Mouse (Mus musculus): Measurements from ENCODE around the gene Mucl3. TPM values are rescaled to one million over a fixed set of nuclear protein-coding genes. Genes with fewer than 3 reads are reported as not detected.

Gene Mucl3
- polyA plus RNA-seq, 1 experiment: not detected

- Histone ChIP-seq H3K27ac (ENCODE audit: insufficient read depth, low read depth, low read length) (no peak overlapping the region), H3K4me1 (ENCODE audit: control insufficient read depth, insufficient read depth, low read length) (no peaks in the 10 kb centered on the region), H3K36me3 (ENCODE audit: control insufficient read depth, insufficient read depth, low read length) (no peaks in the 10 kb centered on the region), H3K4me3 (ENCODE audit: insufficient read depth, low read depth, low read length) (no peak overlapping the region), H3K27me3 (replicated peaks; ENCODE audit: control insufficient read depth, insufficient read depth, low read length) (no peaks in the 10 kb centered on the region)
- DNase-seq: peak; percentile 65
- WGBS: 64% methylated on average over 17 of the region's 17 CpGs
- TF ChIP-seq POLR2A (IDR thresholded peaks at IDR 0.05; ENCODE audit: low read depth, low read length) (no peak), CTCF (conservative IDR thresholded peaks at IDR 0.05; ENCODE audit: insufficient read depth, insufficient read length, low read depth, low read length) (peak; percentile 70)
These were observed 22.5 kb upstream of the Mucl3 start for GRCm38 (mm10) chr17:35665957-35666515.

GRCm38 (mm10) chr17:35653086-35653485, 9.6 kb upstream of the Mucl3 start:
- H3K27me3 ChIP-seq (replicated peaks; ENCODE audit: control insufficient read depth, insufficient read depth, low read length): no peaks in the 10 kb centered on the region
- H3K4me1 ChIP-seq (ENCODE audit: control insufficient read depth, insufficient read depth, low read length): peaks cover 13% of the 10 kb centered on the region; the same call in 1 of the 2 replicates
- H3K36me3 ChIP-seq (ENCODE audit: control insufficient read depth, insufficient read depth, low read length): no peaks in the 10 kb centered on the region
- no peak overlapping the region for H3K4me3 ChIP-seq (ENCODE audit: insufficient read depth, low read depth, low read length)
- WGBS: 64% methylated on average over 2 of the region's 2 CpGs
- DNase-seq: no peak
- TF ChIP-seq POLR2A (IDR thresholded peaks at IDR 0.05; ENCODE audit: low read depth, low read length): no peak
- no peak for TF ChIP-seq CTCF (conservative IDR thresholded peaks at IDR 0.05; ENCODE audit: insufficient read depth, insufficient read length, low read depth, low read length)
- no peak overlapping the region for H3K27ac ChIP-seq (ENCODE audit: insufficient read depth, low read depth, low read length)

- peak; percentile 48 for DNase-seq
- 31% methylated on average over 2 of the region's 2 CpGs for WGBS
- TF ChIP-seq CTCF (conservative IDR thresholded peaks at IDR 0.05; ENCODE audit: insufficient read depth, insufficient read length, low read depth, low read length): no peak
- TF ChIP-seq POLR2A (IDR thresholded peaks at IDR 0.05; ENCODE audit: low read depth, low read length): no peak
- Histone ChIP-seq H3K27ac (ENCODE audit: insufficient read depth, low read depth, low read length) (no peak overlapping the region; the same call in 1 of the 2 replicates), H3K36me3 (ENCODE audit: control insufficient read depth, insufficient read depth, low read length) (no peaks in the 10 kb centered on the region), H3K4me3 (ENCODE audit: insufficient read depth, low read depth, low read length) (no peak overlapping the region), H3K27me3 (replicated peaks; ENCODE audit: control insufficient read depth, insufficient read depth, low read length) (no peaks in the 10 kb centered on the region), H3K4me1 (ENCODE audit: control insufficient read depth, insufficient read depth, low read length) (peaks cover 13% of the 10 kb centered on the region; the same call in 1 of the 2 replicates)
These were observed 5.9 kb upstream of the Mucl3 start for GRCm38 (mm10) chr17:35649429-35649828.

- WGBS: 71% methylated on average over 6 of the region's 6 CpGs
These were observed 4.1 kb downstream of the Mucl3 start for GRCm38 (mm10) chr17:35639352-35639751.

GRCm38 (mm10) chr17:35638475-35639190, 4.9 kb downstream of the Mucl3 start:
- WGBS: 21% methylated on average over 14 of the region's 14 CpGs
- no peaks in the 10 kb centered on the region; the same call in 1 of the 2 replicates for H3K4me1 ChIP-seq (ENCODE audit: control insufficient read depth, insufficient read depth, low read length)
- H3K4me3 ChIP-seq (ENCODE audit: insufficient read depth, low read depth, low read length): no peak overlapping the region
- peak; percentile 71 for DNase-seq
- H3K27ac ChIP-seq (ENCODE audit: insufficient read depth, low read depth, low read length): no peak overlapping the region
- TF ChIP-seq CTCF (conservative IDR thresholded peaks at IDR 0.05; ENCODE audit: insufficient read depth, insufficient read length, low read depth, low read length) (no peak), POLR2A (IDR thresholded peaks at IDR 0.05; ENCODE audit: low read depth, low read length) (no peak)
- no peaks in the 10 kb centered on the region for H3K27me3 ChIP-seq (replicated peaks; ENCODE audit: control insufficient read depth, insufficient read depth, low read length)
- no peaks in the 10 kb centered on the region for H3K36me3 ChIP-seq (ENCODE audit: control insufficient read depth, insufficient read depth, low read length)

More at GRCm38 (mm10) chr17:35639352-35639751, 4.1 kb downstream of the Mucl3 start:
- Histone ChIP-seq H3K27ac (ENCODE audit: insufficient read depth, low read depth, low read length) (no peak overlapping the region), H3K4me3 (ENCODE audit: insufficient read depth, low read depth, low read length) (no peak overlapping the region), H3K27me3 (replicated peaks; ENCODE audit: control insufficient read depth, insufficient read depth, low read length) (no peaks in the 10 kb centered on the region), H3K36me3 (ENCODE audit: control insufficient read depth, insufficient read depth, low read length) (no peaks in the 10 kb centered on the region), H3K4me1 (ENCODE audit: control insufficient read depth, insufficient read depth, low read length) (no peaks in the 10 kb centered on the region; the same call in 1 of the 2 replicates)
- DNase-seq: no peak
- TF ChIP-seq CTCF (conservative IDR thresholded peaks at IDR 0.05; ENCODE audit: insufficient read depth, insufficient read length, low read depth, low read length) (no peak), POLR2A (IDR thresholded peaks at IDR 0.05; ENCODE audit: low read depth, low read length) (no peak)

DNA sequence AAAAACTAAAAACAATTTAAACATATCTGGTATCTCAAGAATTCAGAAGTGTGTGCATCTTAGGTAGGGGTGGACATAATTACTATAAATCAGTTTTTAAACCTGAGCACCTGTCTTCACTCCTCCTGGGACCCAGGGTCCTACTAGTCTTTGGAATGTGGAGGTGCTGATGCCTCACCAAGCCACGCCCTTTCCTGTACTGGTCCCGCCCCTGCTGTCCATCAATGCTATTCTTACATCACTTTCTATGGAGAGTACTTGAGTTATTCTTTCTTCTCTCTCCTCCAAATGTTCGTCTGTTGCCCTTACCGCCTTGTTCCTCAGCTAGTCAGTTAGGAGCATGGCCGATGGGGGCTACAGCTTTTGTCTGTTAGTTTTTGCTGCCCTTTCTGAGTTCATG, 7.1 kb downstream of the Mucl3 start:
- DNase-seq: peak; percentile 30
- no peaks in the 10 kb centered on the region for H3K36me3 ChIP-seq (ENCODE audit: control insufficient read depth, insufficient read depth, low read length)
- no peak overlapping the region for H3K27ac ChIP-seq (ENCODE audit: insufficient read depth, low read depth, low read length)
- TF ChIP-seq POLR2A (IDR thresholded peaks at IDR 0.05; ENCODE audit: low read depth, low read length) (no peak), CTCF (conservative IDR thresholded peaks at IDR 0.05; ENCODE audit: insufficient read depth, insufficient read length, low read depth, low read length) (no peak)
- 46% methylated on average over 5 of the region's 5 CpGs for whole genome bisulfite sequencing
- H3K4me1 ChIP-seq (ENCODE audit: control insufficient read depth, insufficient read depth, low read length): no peaks in the 10 kb centered on the region; the same call in 1 of the 2 replicates
- no peaks in the 10 kb centered on the region for H3K27me3 ChIP-seq (replicated peaks; ENCODE audit: control insufficient read depth, insufficient read depth, low read length)
- H3K4me3 ChIP-seq (ENCODE audit: insufficient read depth, low read depth, low read length): no peak overlapping the region

GRCm38 (mm10) chr17:35635699-35636111, 7.8 kb downstream of the Mucl3 start:
- H3K4me1 ChIP-seq (ENCODE audit: control insufficient read depth, insufficient read depth, low read length): no peaks in the 10 kb centered on the region; the same call in 1 of the 2 replicates
- peak overlapping the region; percentile 46 for H3K4me3 ChIP-seq (ENCODE audit: insufficient read depth, low read depth, low read length)
- no peaks in the 10 kb centered on the region for H3K36me3 ChIP-seq (ENCODE audit: control insufficient read depth, insufficient read depth, low read length)
- H3K27ac ChIP-seq (ENCODE audit: insufficient read depth, low read depth, low read length): no peak overlapping the region
- DNase-seq: peak; percentile 81
- no peaks in the 10 kb centered on the region for H3K27me3 ChIP-seq (replicated peaks; ENCODE audit: control insufficient read depth, insufficient read depth, low read length)
- under 1% methylated on average over 15 of the region's 15 CpGs for WGBS
- TF ChIP-seq CTCF (conservative IDR thresholded peaks at IDR 0.05; ENCODE audit: insufficient read depth, insufficient read length, low read depth, low read length): peak; percentile 72
- no peak for TF ChIP-seq POLR2A (IDR thresholded peaks at IDR 0.05; ENCODE audit: low read depth, low read length)

Data from kidney, adult 2 months (tissue).